Mouse (Mus musculus): ENCODE results near the gene Urb1.
A peak's percentile ranks its signal among the peaks of the same experiment; 100 is the strongest.
"Not testable (repeated sequence)": the region's sequence is repeated elsewhere in the genome, so short reads cannot be mapped to it uniquely, and the experiment has no call there.

Urb1 gene

GRCm38 (mm10) chr16:90809975-90810715 lies at the start of gene Urb1:
Gene Urb1, minus strand, starts transcription at chr16:90810413.
- DNase-seq (ENCODE audit: low spot score), result peak; percentile 99

- no peak for DNase-seq (ENCODE audit: low spot score)
These were observed 48.0 kb upstream of the Urb1 start for GRCm38 (mm10) chr16:90858206-90858605.

- no peak for DNase-seq (ENCODE audit: low spot score)
These were observed 46.5 kb upstream of the Urb1 start for GRCm38 (mm10) chr16:90856552-90857200.

GRCm38 (mm10) chr16:90851621-90852334 lies 41.6 kb upstream of the Urb1 start:
- DNase-seq (ENCODE audit: low spot score), result no peak

GRCm38 (mm10) chr16:90850881-90851280 lies 40.7 kb upstream of the Urb1 start:
- DNase-seq (ENCODE audit: low spot score), result no peak

DNA sequence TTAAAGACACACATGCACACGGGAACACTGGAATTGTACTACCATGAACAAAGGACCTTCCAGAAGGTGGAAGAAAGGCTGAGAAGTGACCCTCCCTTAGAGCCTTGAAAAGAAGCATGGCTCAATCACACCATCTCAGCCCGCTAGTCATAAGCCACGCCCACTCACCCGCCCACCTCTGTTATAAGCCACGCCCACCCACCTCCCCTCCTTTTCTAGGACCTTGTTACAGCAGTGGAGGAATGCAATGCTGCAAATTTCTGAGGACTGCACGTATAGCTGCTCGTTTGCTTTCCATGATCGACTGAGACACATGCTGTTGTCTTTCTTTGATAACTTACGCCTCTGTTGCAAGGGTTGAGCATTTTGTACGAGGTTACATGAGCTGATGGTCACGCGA lies 39.0 kb upstream of the Urb1 start:
- DNase-seq (ENCODE audit: low spot score), result no peak

DNA sequence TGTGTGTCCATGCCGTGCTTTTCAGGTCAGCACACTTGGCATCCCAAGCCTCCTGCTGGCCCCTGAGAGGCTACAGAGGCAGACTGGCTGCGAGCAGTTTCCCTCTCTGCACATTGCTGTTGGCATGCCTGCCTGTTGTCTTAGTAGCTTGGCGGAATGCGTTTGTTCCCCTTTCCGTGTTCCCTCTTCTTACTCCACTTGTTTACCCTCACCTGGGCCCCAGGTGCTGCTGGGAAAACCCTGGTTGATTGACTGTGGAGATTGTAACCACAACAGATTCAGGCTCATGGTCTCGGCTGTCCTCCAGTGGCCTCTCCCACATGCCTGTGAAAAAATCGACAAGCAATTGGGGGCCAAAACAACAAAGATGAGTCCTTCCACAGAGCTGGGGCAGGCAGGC lies 38.5 kb upstream of the Urb1 start:
- DNase-seq (ENCODE audit: low spot score), result no peak

GRCm38 (mm10) chr16:90845591-90845990 lies 35.4 kb upstream of the Urb1 start:
- DNase-seq (ENCODE audit: low spot score), result no peak

DNA sequence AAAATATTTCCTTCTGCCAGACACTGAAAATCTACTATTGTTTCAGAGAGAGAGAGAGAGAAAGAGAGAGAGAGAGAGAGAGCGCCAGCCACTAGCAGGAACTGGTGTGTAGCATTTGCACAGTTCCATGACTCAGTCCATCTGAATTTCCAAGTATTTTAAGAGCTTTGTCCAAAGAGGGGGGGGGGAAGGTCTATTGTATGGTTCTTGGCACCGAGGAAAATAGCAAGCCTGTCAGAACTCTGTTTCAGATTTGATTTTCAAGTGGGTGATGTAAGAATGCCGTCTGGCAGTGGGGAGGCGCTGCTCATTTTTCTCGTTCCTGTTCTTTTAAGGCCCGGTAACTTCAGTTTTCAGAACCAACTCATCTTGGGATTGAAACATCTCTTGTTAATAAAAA lies 34.8 kb upstream of the Urb1 start:
- DNase-seq (ENCODE audit: low spot score), result no peak

- DNase-seq (ENCODE audit: low spot score), result no peak
These were observed 32.0 kb upstream of the Urb1 start for GRCm38 (mm10) chr16:90842164-90842563.

GRCm38 (mm10) chr16:90837431-90837830 lies 27.2 kb upstream of the Urb1 start:
- DNase-seq (ENCODE audit: low spot score), result no peak

GRCm38 (mm10) chr16:90833041-90833791 lies 23.0 kb upstream of the Urb1 start:
- no peak for DNase-seq (ENCODE audit: low spot score)

DNA sequence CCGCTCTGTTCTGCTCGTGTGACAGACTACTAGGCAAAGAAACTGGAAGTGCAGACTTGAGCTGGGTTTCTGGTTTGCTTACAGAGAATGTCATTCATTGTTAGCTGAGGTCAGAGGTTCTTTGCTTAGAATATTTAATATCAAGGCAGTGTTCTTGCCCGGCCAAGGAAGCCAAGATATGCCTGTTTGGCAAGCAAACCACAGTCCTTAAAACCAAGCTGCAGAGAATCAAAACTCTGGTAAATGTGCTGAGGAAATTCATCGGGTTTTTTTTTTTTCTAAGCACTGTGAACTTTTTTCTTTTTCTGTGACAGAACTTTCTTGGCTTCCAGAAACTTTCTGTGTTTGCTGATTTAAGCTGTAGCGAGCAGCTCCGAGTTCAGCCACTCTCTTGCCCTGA lies 22.3 kb upstream of the Urb1 start:
- DNase-seq (ENCODE audit: low spot score), result no peak

DNA sequence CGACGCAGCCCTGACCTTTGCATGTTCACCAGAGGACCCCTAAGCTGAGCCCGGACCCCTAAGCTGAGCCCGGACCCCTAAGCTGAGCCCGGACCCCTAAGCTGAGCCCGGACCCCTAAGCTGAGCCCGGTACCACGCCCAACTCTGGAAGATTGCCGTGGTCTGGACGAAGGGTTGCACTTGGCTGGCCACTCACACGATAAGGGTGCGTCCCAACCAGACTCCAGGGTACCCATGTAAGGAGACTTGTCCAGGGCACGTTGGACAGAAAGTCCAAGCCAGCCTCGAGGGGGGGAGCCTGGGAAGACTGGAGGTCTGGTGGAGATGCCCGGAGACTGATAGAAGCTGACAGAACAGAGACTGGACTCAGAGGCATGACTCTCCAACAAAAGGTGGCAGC lies 21.5 kb upstream of the Urb1 start:
- no peak for DNase-seq (ENCODE audit: low spot score)

- peak; percentile 66 for DNase-seq (ENCODE audit: low spot score)
These were observed 20.6 kb upstream of the Urb1 start for GRCm38 (mm10) chr16:90830686-90831439.

- DNase-seq (ENCODE audit: low spot score), result peak; percentile 85
These were observed 19.9 kb upstream of the Urb1 start for GRCm38 (mm10) chr16:90829894-90830685.

- DNase-seq (ENCODE audit: low spot score), result no peak
These were observed 18.9 kb upstream of the Urb1 start for GRCm38 (mm10) chr16:90829136-90829535.

GRCm38 (mm10) chr16:90827498-90827897 lies 17.3 kb upstream of the Urb1 start:
- no peak for DNase-seq (ENCODE audit: low spot score)

DNA sequence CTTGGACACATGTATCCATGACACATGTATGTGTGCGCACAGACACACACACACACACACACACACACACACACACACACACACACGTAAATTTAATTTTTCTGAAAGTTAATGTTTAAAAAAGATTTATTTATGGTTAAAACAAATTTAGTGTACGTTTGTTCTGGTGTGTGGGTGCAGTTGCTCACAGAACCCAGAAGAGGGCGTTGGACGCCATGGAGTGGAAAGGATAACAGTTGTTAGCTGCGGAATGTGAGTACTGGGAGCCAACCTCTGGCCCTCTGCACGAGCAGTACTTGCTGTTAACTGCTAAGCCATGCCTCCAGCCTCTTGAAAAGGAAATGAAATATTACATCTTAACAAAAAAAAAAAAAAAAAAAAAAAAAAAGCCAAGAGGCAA lies 16.2 kb upstream of the Urb1 start, which contains the start of gene Eva1c:
Gene Eva1c, plus strand, starts transcription at position 263 of the 400 bp plus-strand sequence.
- no peak for DNase-seq (ENCODE audit: low spot score)

GRCm38 (mm10) chr16:90826041-90826440 lies 15.8 kb upstream of the Urb1 start:
- DNase-seq (ENCODE audit: low spot score), result no peak

DNA sequence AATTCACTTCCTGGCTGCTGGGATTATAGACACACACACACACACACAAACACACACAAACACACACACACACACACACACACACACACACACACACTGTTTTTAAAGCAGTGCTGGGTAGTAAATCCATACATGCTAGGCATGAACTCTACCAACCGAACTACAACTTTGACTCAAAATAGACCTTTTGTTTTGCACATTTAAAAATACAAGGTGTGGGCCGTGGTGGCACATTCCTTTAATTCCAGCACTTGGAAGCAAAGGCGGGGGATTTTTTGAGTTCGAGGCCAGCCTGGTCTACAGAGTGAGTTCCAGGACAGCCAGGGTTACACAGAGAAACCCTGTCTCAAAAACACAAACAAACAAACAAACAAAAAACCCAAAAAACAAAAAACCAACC lies 13.8 kb upstream of the Urb1 start:
- DNase-seq (ENCODE audit: low spot score), result not testable (repeated sequence)

Data from layer of hippocampus, adult 11-12 months (tissue).